Mouse (Mus musculus): ENCODE measurements around the gene Btbd19. TPM values are rescaled to one million over a fixed set of nuclear protein-coding genes. Genes with fewer than 3 reads are reported as not detected.

Gene Btbd19
- polyA plus RNA-seq, 1 experiment, result 13.7 TPM

DNA sequence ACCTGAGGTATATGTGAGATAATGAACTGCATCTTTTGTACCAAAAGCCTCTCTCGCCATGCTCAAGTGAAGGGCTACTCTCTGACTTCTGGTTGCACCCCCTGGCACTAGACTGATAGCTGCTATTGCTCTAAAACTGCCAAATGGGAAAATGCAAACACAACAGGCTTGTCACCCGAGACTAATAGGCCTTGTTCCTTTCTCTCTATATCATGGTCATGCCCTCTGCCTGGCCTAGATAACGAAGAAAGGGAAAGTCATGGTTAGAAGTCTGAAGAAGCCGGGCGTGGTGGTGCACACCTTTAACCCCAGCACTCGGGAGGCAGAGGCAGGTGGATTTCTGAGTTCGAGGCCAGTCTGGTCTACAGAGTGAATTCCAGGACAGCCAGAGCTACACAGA is 34.9 kb downstream of the Btbd19 start:
- TF ChIP-seq POLR2A (IDR thresholded peaks at IDR 0.05; ENCODE audit: borderline replicate concordance, extremely low read depth, low read depth, low read length), result no peak
- TF ChIP-seq CTCF (IDR thresholded peaks at IDR 0.05; ENCODE audit: insufficient read depth, low read length), result no peak
- no peak for DNase-seq
- no peak overlapping the region for H3K4me3 ChIP-seq (replicated peaks; ENCODE audit: extremely low read depth, low read depth, low read length)
- no peaks in the 10 kb centered on the region; the same call in 1 of the 2 replicates for H3K4me1 ChIP-seq (ENCODE audit: control insufficient read depth, insufficient read depth, low read length)
- WGBS, result 74% methylated on average over 7 of the region's 7 CpGs

GRCm38 (mm10) chr4:117087948-117088640 is 37.4 kb downstream of the Btbd19 start:
- H3K4me3 ChIP-seq (replicated peaks; ENCODE audit: extremely low read depth, low read depth, low read length), result no peak overlapping the region
- TF ChIP-seq POLR2A (IDR thresholded peaks at IDR 0.05; ENCODE audit: borderline replicate concordance, extremely low read depth, low read depth, low read length) (no peak), CTCF (IDR thresholded peaks at IDR 0.05; ENCODE audit: insufficient read depth, low read length) (no peak)
- WGBS, result 73% methylated on average over 7 of the region's 7 CpGs

DNA sequence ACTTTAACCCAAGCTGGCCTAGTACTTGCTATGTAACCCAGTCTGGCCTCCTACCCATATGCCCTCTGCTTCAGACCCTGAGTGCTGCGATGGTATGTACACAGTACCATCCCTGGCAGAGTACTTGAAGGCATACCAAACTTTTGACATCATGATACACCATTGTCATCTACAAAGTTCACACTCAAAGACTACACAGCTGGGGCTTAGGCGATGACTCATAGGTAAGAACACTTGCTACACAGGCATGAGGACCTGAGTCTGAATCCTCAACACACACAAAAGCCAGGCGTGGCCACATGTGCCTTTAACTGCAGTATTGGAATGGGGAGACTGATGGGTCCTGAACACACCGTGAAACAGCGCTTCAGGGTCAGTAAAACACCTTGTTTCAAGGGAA is 54.3 kb downstream of the Btbd19 start:
- 70% methylated on average over 5 of the region's 5 CpGs for WGBS
- no peak for TF ChIP-seq POLR2A (IDR thresholded peaks at IDR 0.05; ENCODE audit: borderline replicate concordance, extremely low read depth, low read depth, low read length)
- no peak for TF ChIP-seq CTCF (IDR thresholded peaks at IDR 0.05; ENCODE audit: insufficient read depth, low read length)
- 0 out of 2 replicates have a peak, but pooled peaks cover 3% of the 10 kb centered on the region for H3K4me1 ChIP-seq (ENCODE audit: control insufficient read depth, insufficient read depth, low read length)
- no peak overlapping the region for H3K4me3 ChIP-seq (replicated peaks; ENCODE audit: extremely low read depth, low read depth, low read length)
- DNase-seq, result no peak

More at GRCm38 (mm10) chr4:117087948-117088640, 37.4 kb downstream of the Btbd19 start:
- DNase-seq, result no peak
- H3K4me1 ChIP-seq (ENCODE audit: control insufficient read depth, insufficient read depth, low read length), result no peaks in the 10 kb centered on the region

GRCm38 (mm10) chr4:117070624-117071023 is 54.9 kb downstream of the Btbd19 start:
- H3K4me3 ChIP-seq (replicated peaks; ENCODE audit: extremely low read depth, low read depth, low read length), result no peak overlapping the region
- TF ChIP-seq POLR2A (IDR thresholded peaks at IDR 0.05; ENCODE audit: borderline replicate concordance, extremely low read depth, low read depth, low read length) (no peak), CTCF (IDR thresholded peaks at IDR 0.05; ENCODE audit: insufficient read depth, low read length) (no peak)
- WGBS, result 61% methylated on average over 4 of the region's 4 CpGs
- H3K4me1 ChIP-seq (ENCODE audit: control insufficient read depth, insufficient read depth, low read length), result 0 out of 2 replicates have a peak, but pooled peaks cover 3% of the 10 kb centered on the region
- no peak for DNase-seq

- H3K4me3 ChIP-seq (replicated peaks; ENCODE audit: extremely low read depth, low read depth, low read length), result no peak overlapping the region
- H3K4me1 ChIP-seq (ENCODE audit: control insufficient read depth, insufficient read depth, low read length), result 0 out of 2 replicates have a peak, but pooled peaks cover 3% of the 10 kb centered on the region
- TF ChIP-seq POLR2A (IDR thresholded peaks at IDR 0.05; ENCODE audit: borderline replicate concordance, extremely low read depth, low read depth, low read length), result no peak
- TF ChIP-seq CTCF (IDR thresholded peaks at IDR 0.05; ENCODE audit: insufficient read depth, low read length), result no peak
- WGBS, result 89% methylated on average over 1 of the region's 1 CpGs
- no peak for DNase-seq
Measured at GRCm38 (mm10) chr4:117069647-117070046, 55.9 kb downstream of the Btbd19 start.

Other genes starting within 250 kb of the Btbd19 start
- 1.9 and 2.6 TPM in 2 replicates for gene Zswim5, start 248.3 kb downstream of the Btbd19 start, polyA plus RNA-seq (2012; rRNA removed)
- gene Urod, start 131.3 kb downstream of the Btbd19 start, polyA plus RNA-seq (2012; rRNA removed), result 42.1 and 56.1 TPM in 2 replicates
- 66.3 and 69.1 TPM in 2 replicates for gene Hectd3, start 130.4 kb downstream of the Btbd19 start, polyA plus RNA-seq (2012; rRNA removed)
- gene Eif2b3, start 106.3 kb downstream of the Btbd19 start, polyA plus RNA-seq (2012; rRNA removed), result 4.3 and 6.1 TPM in 2 replicates
- 8.3 and 8.8 TPM in 2 replicates for gene Ptch2, start 29.6 kb downstream of the Btbd19 start, polyA plus RNA-seq (2012; rRNA removed)
- gene Tctex1d4, start 1.1 kb upstream of the Btbd19 start, polyA plus RNA-seq (2012; rRNA removed), result 58.9 and 61.4 TPM in 2 replicates
- 19.4 and 20.4 TPM in 2 replicates for gene Plk3, start 8.2 kb upstream of the Btbd19 start, polyA plus RNA-seq (2012; rRNA removed)
- 456 and 494 TPM in 2 replicates for gene Rps8, start 30.5 kb upstream of the Btbd19 start, polyA plus RNA-seq (2012; rRNA removed)
- gene Kif2c, start 56.9 kb upstream of the Btbd19 start, polyA plus RNA-seq (2012; rRNA removed), result 0.34 and 0.86 TPM in 2 replicates
- gene Tmem53, start 126.2 kb upstream of the Btbd19 start, polyA plus RNA-seq (2012; rRNA removed), result 21.7 and 24.1 TPM in 2 replicates
- 4.2 and 5.2 TPM in 2 replicates for gene Armh1, start 126.4 kb upstream of the Btbd19 start, polyA plus RNA-seq (2012; rRNA removed)

Measured in lung, adult 2 months (tissue).